Mouse (Mus musculus): ENCODE data around the gene Hbp1.

Hbp1 gene

DNA sequence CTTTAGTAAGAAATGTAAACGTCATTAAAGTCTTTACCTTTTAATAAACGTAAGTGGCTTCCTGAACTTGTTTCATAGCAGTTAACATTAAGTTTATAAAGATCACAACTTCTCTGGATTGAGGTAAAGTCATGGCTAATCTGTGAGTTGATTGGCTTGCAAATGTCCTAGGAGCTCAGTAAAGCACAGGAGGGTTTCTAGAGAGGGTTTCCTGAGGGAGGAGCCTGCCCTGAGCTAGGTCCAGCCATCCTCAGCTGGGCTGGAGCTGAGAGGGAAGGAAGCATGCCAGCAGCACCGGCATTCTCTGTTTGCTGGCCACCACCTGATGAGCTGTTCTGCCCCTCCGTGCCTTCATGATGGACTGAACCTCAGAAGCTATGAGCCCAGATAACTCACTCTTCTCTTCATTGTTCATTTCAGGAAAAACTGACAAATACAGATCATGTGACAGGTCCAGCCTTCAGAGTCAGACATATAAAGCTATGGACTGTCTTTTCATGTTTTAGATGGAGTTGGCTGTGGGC lies 49.9 kb downstream of the Hbp1 start:
- no peak for DNase-seq

DNA sequence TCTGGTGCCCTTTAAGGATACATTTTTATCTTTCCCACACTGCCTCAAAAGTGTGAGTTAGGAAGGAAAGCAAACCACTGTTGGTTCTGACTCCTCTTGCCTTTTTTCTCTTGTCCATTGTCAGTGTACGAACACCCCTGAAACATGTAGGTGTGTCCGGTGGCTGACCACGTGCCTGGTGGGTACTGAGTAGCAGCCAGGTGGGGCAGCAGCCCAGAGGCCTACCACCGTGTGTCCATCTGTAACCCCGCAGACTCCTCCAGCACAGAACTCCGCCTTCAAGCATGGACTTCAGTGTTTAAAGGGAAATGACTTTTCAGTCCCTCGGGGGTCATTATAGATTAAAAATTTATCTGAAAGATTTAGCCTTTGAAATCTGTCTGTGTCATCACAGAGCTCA lies 52.9 kb downstream of the Hbp1 start:
- DNase-seq: peak; percentile 85 to 90

DNA sequence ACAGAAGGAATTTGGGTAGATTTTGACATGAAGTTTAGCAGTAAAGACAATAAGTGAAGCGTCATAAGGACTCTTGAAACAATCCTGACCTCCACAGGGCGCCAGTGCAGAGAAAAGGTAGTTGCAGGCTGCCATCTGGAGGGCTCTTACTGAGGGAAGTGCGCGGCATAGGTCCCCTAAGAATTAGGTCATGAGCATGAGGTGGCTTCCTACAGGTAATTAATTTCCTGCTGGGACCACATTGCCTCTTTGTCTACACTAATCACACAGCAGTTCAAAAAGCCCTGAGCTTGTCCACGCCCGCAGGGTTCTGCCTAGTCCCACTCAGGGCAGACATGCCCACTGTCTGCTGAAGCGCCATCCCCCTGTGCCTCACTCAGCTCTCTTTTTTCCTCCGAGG lies 53.3 kb downstream of the Hbp1 start:
- peak; percentile 85 to 88 for DNase-seq

DNA sequence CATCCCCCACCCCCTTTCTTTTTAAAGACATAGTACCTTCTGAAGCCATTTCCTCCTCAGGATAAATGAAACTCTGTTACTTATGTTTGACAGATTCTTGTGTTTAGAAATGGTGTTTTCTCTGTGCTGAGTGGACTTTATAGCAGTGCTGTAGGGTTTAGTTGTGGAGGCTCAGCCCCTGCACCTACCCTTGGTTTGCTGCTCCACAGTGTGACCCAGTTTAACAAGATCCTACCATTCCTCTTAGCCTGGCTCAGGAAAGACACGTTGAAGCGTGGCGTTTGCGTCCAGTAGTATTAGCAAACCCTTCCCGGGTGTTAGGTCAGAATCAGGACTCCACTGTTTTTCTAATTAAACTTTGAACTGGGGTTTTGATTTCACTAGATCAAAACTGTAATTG lies 54.0 kb downstream of the Hbp1 start:
- DNase-seq: peak in 1 of 2 experiments; percentile 52

GRCm38 (mm10) chr12:31895888-31896287 lies 54.4 kb downstream of the Hbp1 start:
- peak; percentile 78 to 79 for DNase-seq

- peak; percentile 45 to 58 for DNase-seq
These were observed 55.1 kb downstream of the Hbp1 start for GRCm38 (mm10) chr12:31895095-31895734.

DNA sequence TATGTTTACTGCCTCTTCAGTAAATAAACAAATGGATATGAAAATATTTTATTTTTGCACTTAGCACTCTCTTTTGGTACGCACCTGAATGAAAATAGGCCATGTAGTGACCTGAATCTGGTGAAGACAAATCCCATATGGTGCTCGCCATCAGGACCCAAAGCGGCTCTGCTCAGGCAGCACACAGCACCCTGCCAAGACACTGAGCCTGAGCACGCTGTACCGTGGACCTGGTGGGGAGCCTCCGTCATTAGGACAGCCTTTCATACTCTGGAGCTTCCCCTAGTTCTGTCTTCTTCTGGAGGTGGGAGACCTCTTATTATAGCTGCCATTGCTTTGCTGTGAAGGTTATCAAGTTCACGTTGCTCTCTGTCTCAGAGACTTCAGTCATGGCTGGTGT lies 57.6 kb downstream of the Hbp1 start:
- DNase-seq: peak; percentile 63 to 71

DNA sequence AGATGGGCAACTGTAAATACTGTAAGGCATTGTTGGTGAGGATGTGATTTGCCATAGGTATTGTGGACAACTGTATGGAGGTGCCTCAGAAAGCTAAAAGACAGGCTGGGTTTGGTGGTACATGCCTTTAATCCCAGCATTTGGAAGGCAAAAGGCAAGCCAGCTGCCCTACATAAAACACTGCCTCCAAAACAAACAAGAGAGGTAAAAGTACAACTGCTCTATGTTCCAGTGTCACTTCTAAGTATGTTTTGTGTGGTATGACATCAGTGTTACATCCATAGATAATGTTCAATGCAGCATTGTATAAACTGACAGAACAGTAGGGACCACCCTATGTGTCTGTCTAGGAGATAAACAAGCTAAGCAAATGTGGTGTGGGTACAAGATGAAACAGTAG lies 58.3 kb downstream of the Hbp1 start:
- no peak for DNase-seq

GRCm38 (mm10) chr12:31890685-31891084 lies 59.6 kb downstream of the Hbp1 start:
- DNase-seq: no peak

DNA sequence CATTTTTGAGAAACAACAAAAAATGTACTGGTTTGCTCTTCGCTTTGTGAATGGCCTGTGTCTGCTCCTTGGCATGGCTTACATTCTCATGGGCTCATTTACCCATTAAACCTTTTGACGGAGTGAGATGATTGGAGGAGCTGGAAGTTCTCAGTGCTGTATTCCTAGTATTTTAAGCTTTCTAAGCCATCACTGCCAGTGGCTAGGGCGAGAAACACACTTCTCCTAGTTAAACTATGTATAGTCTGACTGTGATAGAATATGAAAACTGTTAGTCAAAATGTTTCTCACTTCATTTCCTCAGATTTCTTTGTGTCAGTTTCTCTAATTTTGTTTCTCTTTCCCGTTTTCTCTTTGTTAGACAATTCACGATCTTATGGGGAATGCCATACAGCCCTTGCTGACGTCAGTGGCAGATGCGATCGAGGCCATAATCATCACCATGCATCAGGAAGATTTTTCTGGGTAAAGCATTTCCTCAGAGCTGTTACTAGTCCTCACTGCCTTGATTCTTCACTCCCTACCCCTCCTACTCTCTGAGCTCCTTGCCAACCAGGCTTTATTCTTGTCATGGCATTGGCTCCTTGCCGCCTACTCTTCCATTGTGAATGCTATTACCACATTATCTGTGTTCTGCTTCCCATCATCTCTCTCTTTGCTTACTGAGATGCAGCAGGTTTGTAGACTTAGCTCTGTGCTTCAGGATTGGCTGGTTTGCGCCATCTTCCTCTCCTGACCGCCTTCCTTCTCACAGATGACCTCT lies 64.3 kb downstream of the Hbp1 start:
- no peak for DNase-seq

DNA sequence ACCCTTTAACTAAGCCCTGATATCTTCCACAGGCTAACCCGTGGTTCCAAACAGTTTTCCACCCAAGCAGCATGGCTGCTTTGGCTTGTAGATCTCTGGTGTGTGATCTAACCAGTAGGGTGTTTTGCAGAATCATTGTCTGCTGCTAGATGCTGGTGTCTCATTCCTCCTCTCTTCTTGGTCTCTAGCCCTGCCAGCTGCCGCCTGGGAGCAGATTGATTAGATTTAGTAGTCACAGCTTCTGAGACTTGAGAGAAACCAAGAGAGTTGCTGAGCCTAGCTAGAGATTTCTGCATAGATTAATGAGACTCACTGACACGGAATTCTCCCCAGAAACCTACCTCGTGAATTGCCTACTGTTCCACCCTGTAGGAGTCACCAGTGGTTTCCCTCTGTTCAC lies 65.3 kb downstream of the Hbp1 start:
- no peak for DNase-seq

GRCm38 (mm10) chr12:31884365-31884764 lies 66.0 kb downstream of the Hbp1 start:
- DNase-seq: no peak

- no peak for DNase-seq
These were observed 67.6 kb downstream of the Hbp1 start for GRCm38 (mm10) chr12:31882736-31883135.

DNA sequence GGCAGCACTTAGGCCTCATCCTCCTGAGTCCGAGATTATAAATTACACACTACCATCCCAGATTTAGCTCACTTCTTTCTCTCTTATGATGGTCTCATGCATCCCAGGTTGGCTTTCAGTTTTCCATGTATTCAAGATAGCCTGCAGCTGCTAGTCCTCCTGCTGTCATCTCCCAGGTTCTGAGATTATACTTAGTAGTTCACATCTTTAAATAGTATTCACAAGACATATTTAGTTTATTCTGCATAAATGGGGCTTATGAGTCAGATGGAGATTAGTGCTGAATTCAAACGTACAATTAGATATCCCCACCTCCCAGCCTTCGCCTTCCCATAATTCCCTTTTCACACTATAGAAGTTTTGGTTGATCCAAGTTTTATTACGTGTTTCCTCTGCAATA lies 73.6 kb downstream of the Hbp1 start:
- DNase-seq: no peak

All from cerebellum, postnatal 14 days (tissue).